In the genomic region with DNA sequence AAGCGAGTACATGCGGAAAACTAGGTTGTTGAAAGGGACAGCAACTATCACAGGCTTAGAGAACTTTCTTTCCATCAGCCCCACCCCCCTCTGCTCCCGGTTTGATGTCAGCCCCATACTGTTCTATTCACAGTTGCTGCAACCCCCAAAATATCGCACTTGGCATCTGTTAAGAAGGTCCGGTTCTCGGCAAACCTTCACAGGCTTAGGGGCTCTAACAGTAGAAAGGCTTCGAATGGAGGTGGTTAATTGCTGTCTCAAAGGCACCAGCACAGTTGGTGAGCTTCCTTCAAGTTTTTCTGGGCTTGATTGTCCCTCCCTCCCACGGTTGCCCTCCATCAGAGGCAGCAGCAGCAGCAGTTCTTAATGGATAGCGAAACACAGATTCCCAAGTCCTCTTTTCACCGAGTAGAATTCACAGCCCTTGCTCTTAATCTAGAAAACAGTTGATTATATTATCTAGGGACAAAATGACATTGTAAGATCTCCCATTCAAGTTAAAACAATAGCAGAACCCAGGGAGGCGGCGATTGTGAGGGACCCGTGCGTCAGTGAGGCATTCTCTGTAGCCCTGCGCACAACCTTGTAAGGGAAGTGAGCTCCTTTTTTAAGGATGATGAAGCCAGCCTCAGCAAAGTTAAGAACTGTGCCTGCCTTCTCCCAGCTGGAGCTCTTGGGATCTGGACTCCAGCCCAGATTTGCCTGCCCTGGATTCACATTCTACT, we compare ENCODE assay signal across 8 mouse cellular contexts.
DNase-seq lines count a peak whose midpoint lies in the region; ATAC-seq lines count a peak whose summit lies in the region.

No protein-coding gene starts in this region.

- H3K4me2 ChIP-seq in forebrain, embryonic 16.5 days (ENCODE audit: low read length) = peak overlapping the region; percentile 49
- peak overlapping the region; percentile 51 for H3K4me2 ChIP-seq in hindbrain, embryonic 13.5 days

- no peaks in the 10 kb centered on the region for H3K9me3 ChIP-seq in forebrain, embryonic 16.5 days (ENCODE audit: control insufficient read depth, low read length)
- H3K9me3 ChIP-seq in hindbrain, embryonic 13.5 days = no peaks in the 10 kb centered on the region

- H3K9ac ChIP-seq in forebrain, embryonic 16.5 days (replicated peaks; ENCODE audit: low read depth, low read length) = peak overlapping the region; percentile 0; the same call in 1 of the 2 replicates
- H3K9ac ChIP-seq in hindbrain, embryonic 13.5 days = peak overlapping the region; percentile 36

- H3K4me3 ChIP-seq in forebrain, embryonic 16.5 days (replicated peaks; ENCODE audit: low read length) = peak overlapping the region; percentile 24
- H3K4me3 ChIP-seq in hindbrain, embryonic 13.5 days = peak overlapping the region; percentile 22

- ATAC-seq in forebrain, embryonic 16.5 days = peak; percentile 83
- no peak for ATAC-seq in hindbrain, embryonic 13.5 days (ENCODE audit: low FRiP score)
- ATAC-seq in erythroid progenitor cell, adult 5-6 weeks (replicated peaks; ENCODE audit: low FRiP score, poor library complexity, severe bottlenecking) = no peak

- H3K27me3 ChIP-seq in forebrain, embryonic 16.5 days (replicated peaks; ENCODE audit: control insufficient read depth, insufficient read depth, low read length) = no peaks in the 10 kb centered on the region
- H3K27me3 ChIP-seq in hindbrain, embryonic 13.5 days = peaks cover 14% of the 10 kb centered on the region; the same call in 1 of the 2 replicates

- peaks cover 23% of the 10 kb centered on the region for H3K4me1 ChIP-seq in forebrain, embryonic 16.5 days (replicated peaks; ENCODE audit: control insufficient read depth, insufficient read depth, low read length)
- peaks cover 18% of the 10 kb centered on the region for H3K4me1 ChIP-seq in hindbrain, embryonic 13.5 days (replicated peaks)

- H3K27ac ChIP-seq in forebrain, embryonic 16.5 days (ENCODE audit: low read length) = peak overlapping the region; percentile 71
- peak overlapping the region; percentile 67 for H3K27ac ChIP-seq in hindbrain, embryonic 13.5 days

- peak; percentile 32 for DNase-seq in ES-CJ7 (ENCODE audit: low read depth, low spot score)
- DNase-seq in cerebellum, adult 11-12 months = peak; percentile 48
- DNase-seq in layer of hippocampus, postnatal 14 days (ENCODE audit: low spot score in 2 of 2) = peak; percentile 44 to 65
- peak; percentile 60 for DNase-seq in lung, postnatal 10 days
- DNase-seq in right cerebral cortex, postnatal 36 days (ENCODE audit: low spot score in 2 of 2) = peak; percentile 53 to 76

- WGBS in forebrain, embryonic 16.5 days = 1% methylated on average over 15 of the region's 15 CpGs
- WGBS in hindbrain, embryonic 13.5 days = 1% methylated on average over 15 of the region's 15 CpGs

- no peaks in the 10 kb centered on the region for H3K36me3 ChIP-seq in forebrain, embryonic 16.5 days (ENCODE audit: control insufficient read depth, insufficient read depth)
- H3K36me3 ChIP-seq in hindbrain, embryonic 13.5 days = no peaks in the 10 kb centered on the region
